9 mouse cellular contexts compared by ENCODE assay signal in genomic region chr7:67443666-67444065, GRCm38 (mm10).
DNase-seq lines count a peak whose midpoint lies in the region; ATAC-seq lines count a peak whose summit lies in the region.
"Had no signal": no experiment of that assay in that cellular context is flagged by ENCODE, and none has a peak within 500 bp of the region (broad histone marks: within the 10 kb centered on the region; RNA-seq: fewer than 3 reads in every experiment).

No protein-coding gene starts in this region.

- peaks cover 17% of the 10 kb centered on the region for H3K4me1 ChIP-seq in intestine, embryonic 15.5 days (replicated peaks)
- H3K4me1 ChIP-seq in intestine, embryonic 16.5 days (ENCODE audit: control insufficient read depth, insufficient read depth, low read length), result peaks cover 18% of the 10 kb centered on the region
- peaks cover 32% of the 10 kb centered on the region for H3K4me1 ChIP-seq in forebrain, embryonic 14.5 days (ENCODE audit: control insufficient read depth, insufficient read depth, low read length)
- peaks cover 47% of the 10 kb centered on the region for H3K4me1 ChIP-seq in limb, embryonic 13.5 days
- peaks cover 35% of the 10 kb centered on the region for H3K4me1 ChIP-seq in stomach, embryonic 15.5 days

- peak overlapping the region; percentile 40 for H3K4me2 ChIP-seq in intestine, embryonic 15.5 days (replicated peaks)
- H3K4me2 ChIP-seq in intestine, embryonic 16.5 days (ENCODE audit: low read depth, low read length), result no peak overlapping the region
- H3K4me2 ChIP-seq in forebrain, embryonic 14.5 days (ENCODE audit: low read length), result no peak overlapping the region; the same call in 1 of the 2 replicates
- peak overlapping the region; percentile 49 for H3K4me2 ChIP-seq in limb, embryonic 13.5 days (replicated peaks)
- H3K4me2 ChIP-seq in stomach, embryonic 15.5 days, result peak overlapping the region; percentile 40

- H3K4me3 ChIP-seq in intestine, embryonic 15.5 days (replicated peaks), result no peak overlapping the region
- H3K4me3 ChIP-seq in intestine, embryonic 16.5 days (ENCODE audit: low read length), result no peak overlapping the region
- H3K4me3 ChIP-seq in forebrain, embryonic 14.5 days (ENCODE audit: low read depth, low read length), result no peak overlapping the region
- no peak overlapping the region for H3K4me3 ChIP-seq in limb, embryonic 13.5 days
- no peak overlapping the region for H3K4me3 ChIP-seq in stomach, embryonic 15.5 days (replicated peaks)

- no peak overlapping the region for H3K27ac ChIP-seq in intestine, embryonic 15.5 days
- H3K27ac ChIP-seq in intestine, embryonic 16.5 days (ENCODE audit: low read length), result no peak overlapping the region
- no peak overlapping the region; the same call in 1 of the 2 replicates for H3K27ac ChIP-seq in forebrain, embryonic 14.5 days (ENCODE audit: low read depth, low read length)
- no peak overlapping the region for H3K27ac ChIP-seq in limb, embryonic 13.5 days
- H3K27ac ChIP-seq in stomach, embryonic 15.5 days, result peak overlapping the region; percentile 77; the same call in 1 of the 2 replicates

- ATAC-seq in intestine, embryonic 15.5 days, result peak; percentile 10; the same call in 1 of the 2 replicates
- ATAC-seq in intestine, embryonic 16.5 days, result no peak
- no peak for ATAC-seq in forebrain, embryonic 14.5 days
- no peak for ATAC-seq in limb, embryonic 13.5 days (ENCODE audit: low FRiP score, low read depth)
- ATAC-seq in stomach, embryonic 15.5 days (ENCODE audit: insufficient read depth, low FRiP score, low read depth), result 0 out of 2 replicates have a peak, but pooled peaks have one; percentile 12
- no peak for ATAC-seq in granulocyte monocyte progenitor cell, adult 5-6 weeks (replicated peaks; ENCODE audit: poor library complexity, severe bottlenecking)

- WGBS in intestine, embryonic 15.5 days, result 63% methylated on average over 3 of the region's 3 CpGs
- WGBS in intestine, embryonic 16.5 days, result 59% methylated on average over 3 of the region's 3 CpGs
- 81% methylated on average over 3 of the region's 3 CpGs for WGBS in forebrain, embryonic 14.5 days
- WGBS in limb, embryonic 13.5 days, result 74% methylated on average over 3 of the region's 3 CpGs
- WGBS in stomach, embryonic 15.5 days, result 50% methylated on average over 3 of the region's 3 CpGs

- no peaks in the 10 kb centered on the region for H3K9me3 ChIP-seq in intestine, embryonic 15.5 days
- H3K9me3 ChIP-seq in intestine, embryonic 16.5 days (ENCODE audit: control insufficient read depth, low read length), result no peaks in the 10 kb centered on the region
- no peaks in the 10 kb centered on the region for H3K9me3 ChIP-seq in forebrain, embryonic 14.5 days (replicated peaks; ENCODE audit: control insufficient read depth, low read length)
- H3K9me3 ChIP-seq in limb, embryonic 13.5 days, result no peaks in the 10 kb centered on the region
- H3K9me3 ChIP-seq in stomach, embryonic 15.5 days, result no peaks in the 10 kb centered on the region

- H3K9ac ChIP-seq in intestine, embryonic 15.5 days, result no peak overlapping the region
- H3K9ac ChIP-seq in intestine, embryonic 16.5 days (ENCODE audit: low read depth, low read length), result no peak overlapping the region
- H3K9ac ChIP-seq in forebrain, embryonic 14.5 days (ENCODE audit: low read length), result 0 out of 2 replicates have a peak overlapping the region, but pooled peaks have one; percentile 51
- no peak overlapping the region for H3K9ac ChIP-seq in limb, embryonic 13.5 days
- no peak overlapping the region for H3K9ac ChIP-seq in stomach, embryonic 15.5 days

- H3K27me3 ChIP-seq in intestine, embryonic 15.5 days (replicated peaks), result no peaks in the 10 kb centered on the region
- no peaks in the 10 kb centered on the region for H3K27me3 ChIP-seq in intestine, embryonic 16.5 days (replicated peaks; ENCODE audit: control insufficient read depth, insufficient read depth, low read length)
- no peaks in the 10 kb centered on the region for H3K27me3 ChIP-seq in forebrain, embryonic 14.5 days (replicated peaks; ENCODE audit: control insufficient read depth, insufficient read depth, low read length)
- H3K27me3 ChIP-seq in limb, embryonic 13.5 days, result no peaks in the 10 kb centered on the region
- no peaks in the 10 kb centered on the region for H3K27me3 ChIP-seq in stomach, embryonic 15.5 days (replicated peaks)

- DNase-seq in forebrain, embryonic 14.5 days (ENCODE audit: low spot score), result no peak
- DNase-seq in urinary bladder, postnatal 25 days (ENCODE audit: low spot score), result no peak
- DNase-seq in spleen, postnatal 14 days (ENCODE audit: low spot score in 2 of 2), result no peak
- DNase-seq: kidney, adult 18-20 months had no signal

- no peaks in the 10 kb centered on the region for H3K36me3 ChIP-seq in intestine, embryonic 15.5 days
- no peaks in the 10 kb centered on the region for H3K36me3 ChIP-seq in intestine, embryonic 16.5 days (ENCODE audit: control insufficient read depth, insufficient read depth, low read length)
- no peaks in the 10 kb centered on the region for H3K36me3 ChIP-seq in forebrain, embryonic 14.5 days (ENCODE audit: control insufficient read depth, insufficient read depth, low read length)
- no peaks in the 10 kb centered on the region for H3K36me3 ChIP-seq in limb, embryonic 13.5 days
- no peaks in the 10 kb centered on the region for H3K36me3 ChIP-seq in stomach, embryonic 15.5 days

Comparison
In these comparisons a context has a peak if more than half of its experiments do, and no peak if none do; other contexts are left out.
1. ATAC-seq: peak in intestine, embryonic 15.5 days (single experiment) and stomach, embryonic 15.5 days (single experiment); none in intestine, embryonic 16.5 days (single experiment), forebrain, embryonic 14.5 days (single experiment), limb, embryonic 13.5 days (single experiment) and granulocyte monocyte progenitor cell, adult 5-6 weeks (single experiment).
2. H3K4me2 ChIP-seq: peak in intestine, embryonic 15.5 days (single experiment), limb, embryonic 13.5 days (single experiment) and stomach, embryonic 15.5 days (single experiment); none in intestine, embryonic 16.5 days (single experiment) and forebrain, embryonic 14.5 days (single experiment).